ENCODE assay signal across 15 mouse cellular contexts in genomic region chr13:37883008-37883407, GRCm38 (mm10).
DNase-seq lines count a peak whose midpoint lies in the region; ATAC-seq and TF ChIP-seq lines count a peak whose summit lies in the region.
"Had no signal": no experiment of that assay in that cellular context is flagged by ENCODE, and none has a peak within 500 bp of the region (broad histone marks: within the 10 kb centered on the region; RNA-seq: fewer than 3 reads in every experiment).

No protein-coding gene starts in this region.

- ATAC-seq in kidney, postnatal 0 days (replicated peaks; ENCODE audit: low FRiP score, low read depth) = no peak
- no peak for ATAC-seq in liver, embryonic 11.5 days (replicated peaks; ENCODE audit: low FRiP score)

- DNase-seq in adrenal gland, postnatal 14 days = peak; percentile 56
- no peak for DNase-seq in adrenal gland, adult 8-10 months
- DNase-seq in kidney, postnatal 0 days (ENCODE audit: low spot score) = no peak
- DNase-seq in kidney, adult 18-20 months = no peak
- no peak for DNase-seq in MEL (ENCODE audit: low read depth, low spot score)
- DNase-seq in liver, embryonic 11.5 days (ENCODE audit: low spot score) = no peak
- no peak for DNase-seq in right cerebral cortex, postnatal 4 days
- no peak for DNase-seq in frontal cortex, postnatal 36 days (ENCODE audit: low spot score in 2 of 2)
- DNase-seq: cerebellum, adult 9-11 months; kidney, postnatal 4 days; layer of hippocampus, postnatal 36 days had no signal

- peaks cover 34% of the 10 kb centered on the region for H3K79me2 ChIP-seq in MEL (ENCODE audit: control insufficient read depth, insufficient read depth, low read length, poor library complexity)

- no peak for TF ChIP-seq RAD21 in MEL (IDR thresholded peaks at IDR 0.05; ENCODE audit: low read depth, low read length)

- TF ChIP-seq EP300 in MEL (IDR thresholded peaks at IDR 0.05; ENCODE audit: low read depth in 1 of 2, low read length in 2 of 2) = no peak

- peaks cover 25% of the 10 kb centered on the region; the same call in 1 of the 2 replicates for H3K4me1 ChIP-seq in kidney, postnatal 0 days (replicated peaks; ENCODE audit: insufficient read depth, low read length)
- H3K4me1 ChIP-seq in MEL (ENCODE audit: control insufficient read depth in 1 of 2, insufficient read depth in 2 of 2, low read length in 2 of 2) = peaks cover 38 to 67% of the 10 kb centered on the region in 2 experiments
- peaks cover 81% of the 10 kb centered on the region for H3K4me1 ChIP-seq in liver, embryonic 11.5 days (replicated peaks; ENCODE audit: control insufficient read depth, insufficient read depth, low read length)

- no peak overlapping the region for H3K9ac ChIP-seq in kidney, postnatal 0 days (ENCODE audit: low read depth, low read length)
- H3K9ac ChIP-seq in MEL (ENCODE audit: control insufficient read depth, low read depth, low read length, poor library complexity, severe bottlenecking) = no peak overlapping the region
- H3K9ac ChIP-seq in liver, embryonic 11.5 days (ENCODE audit: low read depth, low read length) = 0 out of 2 replicates have a peak overlapping the region, but pooled peaks have one; percentile 2
- H3K9ac ChIP-seq: hindbrain, embryonic 14.5 days; limb, embryonic 12.5 days had no signal

- H3K4me2 ChIP-seq in kidney, postnatal 0 days (ENCODE audit: low read length) = no peak overlapping the region
- H3K4me2 ChIP-seq in liver, embryonic 11.5 days = no peak overlapping the region
- H3K4me2 ChIP-seq: hindbrain, embryonic 14.5 days; limb, embryonic 12.5 days had no signal

- WGBS in kidney, postnatal 0 days = 85% methylated on average over 5 of the region's 5 CpGs
- 78% methylated on average over 5 of the region's 5 CpGs for WGBS in liver, embryonic 11.5 days

- H3K9me3 ChIP-seq in kidney, postnatal 0 days (replicated peaks; ENCODE audit: low read length) = no peaks in the 10 kb centered on the region
- no peaks in the 10 kb centered on the region for H3K9me3 ChIP-seq in MEL (replicated peaks; ENCODE audit: insufficient read depth, low read length)
- H3K9me3 ChIP-seq in liver, embryonic 11.5 days (ENCODE audit: control insufficient read depth, low read length) = no peaks in the 10 kb centered on the region
- H3K9me3 ChIP-seq: embryonic facial prominence, embryonic 10.5 days; limb, embryonic 12.5 days had no signal

- TF ChIP-seq POLR2A in MEL (IDR thresholded peaks at IDR 0.05; ENCODE audit: control insufficient read depth in 1 of 2, insufficient read depth in 1 of 2, low read depth in 1 of 2, low read length in 2 of 2, poor library complexity in 1 of 2) = no peak

- no peaks in the 10 kb centered on the region for H3K36me3 ChIP-seq in kidney, postnatal 0 days (ENCODE audit: insufficient read depth, low read length)
- H3K36me3 ChIP-seq in MEL (ENCODE audit: control insufficient read depth in 1 of 2, insufficient read depth in 2 of 2, low read length in 2 of 2) = peaks cover 4 to 70% of the 10 kb centered on the region in 2 experiments; a peak in 3 of 4 replicates
- H3K36me3 ChIP-seq in liver, embryonic 11.5 days (ENCODE audit: control insufficient read depth, insufficient read depth, low read length) = 0 out of 2 replicates have a peak, but pooled peaks cover 2% of the 10 kb centered on the region
- H3K36me3 ChIP-seq: embryonic facial prominence, embryonic 10.5 days; limb, embryonic 12.5 days had no signal

- H3K27me3 ChIP-seq in kidney, postnatal 0 days (ENCODE audit: insufficient read depth, low read length) = no peaks in the 10 kb centered on the region
- H3K27me3 ChIP-seq in MEL (ENCODE audit: control insufficient read depth in 1 of 2, insufficient read depth in 2 of 2, low read length in 2 of 2) = no peaks in the 10 kb centered on the region
- no peaks in the 10 kb centered on the region for H3K27me3 ChIP-seq in liver, embryonic 11.5 days (replicated peaks; ENCODE audit: control insufficient read depth, insufficient read depth, low read length)
- H3K27me3 ChIP-seq: limb, embryonic 12.5 days had no signal

- TF ChIP-seq CTCF in kidney, postnatal 0 days (IDR thresholded peaks at IDR 0.05; ENCODE audit: low read depth) = no peak
- TF ChIP-seq CTCF in MEL (IDR thresholded peaks at IDR 0.05 in 2 of 3, conservative IDR thresholded peaks at IDR 0.05 in 1 of 3; ENCODE audit: control insufficient read depth in 1 of 3, insufficient read depth in 1 of 3, low read depth in 2 of 3, low read length in 3 of 3, poor library complexity in 1 of 3, severe bottlenecking in 1 of 3) = no peak

- H3K4me3 ChIP-seq in kidney, postnatal 0 days (replicated peaks; ENCODE audit: low read depth, low read length) = no peak overlapping the region
- no peak overlapping the region for H3K4me3 ChIP-seq in MEL (ENCODE audit: control insufficient read depth in 1 of 2, insufficient read depth in 1 of 2, low read depth in 2 of 2, low read length in 2 of 2)
- no peak overlapping the region for H3K4me3 ChIP-seq in liver, embryonic 11.5 days (ENCODE audit: low read depth, low read length)
- H3K4me3 ChIP-seq: embryonic facial prominence, embryonic 10.5 days; limb, embryonic 12.5 days; myocyte had no signal

- H3K27ac ChIP-seq in kidney, postnatal 0 days = 0 out of 2 replicates have a peak overlapping the region, but pooled peaks have one; percentile 39
- H3K27ac ChIP-seq in MEL (ENCODE audit: control insufficient read depth, low read depth, low read length) = peak overlapping the region; percentile 4; the same call in 1 of the 2 replicates
- peak overlapping the region; percentile 93 for H3K27ac ChIP-seq in liver, embryonic 11.5 days (ENCODE audit: low read depth, low read length)
- H3K27ac ChIP-seq: embryonic facial prominence, embryonic 10.5 days; hindbrain, embryonic 14.5 days; limb, embryonic 12.5 days had no signal

TF ChIP-seq in MEL, 35 proteins besides CTCF, POLR2A, EP300 and RAD21:
- no peak for TF ChIP-seq KAT2A (conservative IDR thresholded peaks at IDR 0.05; ENCODE audit: low read depth, low read length)
- TF ChIP-seq E2F4 (IDR thresholded peaks at IDR 0.05; ENCODE audit: borderline replicate concordance, low read depth, low read length) = no peak
- TF ChIP-seq HCFC1 (IDR thresholded peaks at IDR 0.05; ENCODE audit: low read depth, low read length) = no peak
- TF ChIP-seq CHD1 (IDR thresholded peaks at IDR 0.05; ENCODE audit: low read depth, low read length) = no peak
- no peak for TF ChIP-seq CHD2 (IDR thresholded peaks at IDR 0.05; ENCODE audit: low read length)
- no peak for TF ChIP-seq GABPA (IDR thresholded peaks at IDR 0.05; ENCODE audit: low read depth, low read length)
- no peak for TF ChIP-seq MEF2A (IDR thresholded peaks at IDR 0.05; ENCODE audit: extremely low read depth, insufficient replicate concordance, low read depth, low read length, poor library complexity, severe bottlenecking)
- no peak for TF ChIP-seq MAFK (IDR thresholded peaks at IDR 0.05; ENCODE audit: borderline replicate concordance, low read depth, low read length)
- no peak for TF ChIP-seq JUND (IDR thresholded peaks at IDR 0.05; ENCODE audit: low read depth, low read length)
- no peak for TF ChIP-seq RCOR1 (IDR thresholded peaks at IDR 0.05; ENCODE audit: low read depth, low read length)
- TF ChIP-seq USF1 (IDR thresholded peaks at IDR 0.05; ENCODE audit: low read depth, low read length) = no peak
- no peak for TF ChIP-seq BHLHE40 (IDR thresholded peaks at IDR 0.05; ENCODE audit: borderline replicate concordance, low read depth, low read length)
- TF ChIP-seq POLR2AphosphoS2 (IDR thresholded peaks at IDR 0.05; ENCODE audit: low read length) = no peak
- TF ChIP-seq SMC3 (IDR thresholded peaks at IDR 0.05; ENCODE audit: low read depth, low read length) = no peak
- no peak for TF ChIP-seq NRF1 (IDR thresholded peaks at IDR 0.05; ENCODE audit: insufficient read depth, low read depth, low read length, poor library complexity, severe bottlenecking)
- TF ChIP-seq ZNF384 (IDR thresholded peaks at IDR 0.05; ENCODE audit: low read depth, low read length) = no peak
- no peak for TF ChIP-seq SIN3A (IDR thresholded peaks at IDR 0.05; ENCODE audit: low read length)
- no peak for TF ChIP-seq GATA1 (IDR thresholded peaks at IDR 0.05; ENCODE audit: low read depth, low read length)
- no peak for TF ChIP-seq NELFE (IDR thresholded peaks at IDR 0.05; ENCODE audit: low read depth, low read length)

Comparison
In these comparisons a context has a peak if more than half of its experiments do, and no peak if none do; other contexts are left out.
1. H3K27ac ChIP-seq: peak in every context shown above with its lines; median percentile 93 in liver, embryonic 11.5 days; 39 in kidney, postnatal 0 days; 4 in MEL.